Mouse (Mus musculus) T-helper 1 cell (primary cell): ENCODE data around the gene Wnt7b.

ENCODE experiments used
- in situ Hi-C: fragments of 300-600 bp; cut with MboI, MseI; formaldehyde crosslinking; loops from one replicate; pipeline ENCODE4 v1.15.1; 2025; ENCODE audit warnings: high pct_unique_total_duplicates

The Wnt7b gene

DNA sequence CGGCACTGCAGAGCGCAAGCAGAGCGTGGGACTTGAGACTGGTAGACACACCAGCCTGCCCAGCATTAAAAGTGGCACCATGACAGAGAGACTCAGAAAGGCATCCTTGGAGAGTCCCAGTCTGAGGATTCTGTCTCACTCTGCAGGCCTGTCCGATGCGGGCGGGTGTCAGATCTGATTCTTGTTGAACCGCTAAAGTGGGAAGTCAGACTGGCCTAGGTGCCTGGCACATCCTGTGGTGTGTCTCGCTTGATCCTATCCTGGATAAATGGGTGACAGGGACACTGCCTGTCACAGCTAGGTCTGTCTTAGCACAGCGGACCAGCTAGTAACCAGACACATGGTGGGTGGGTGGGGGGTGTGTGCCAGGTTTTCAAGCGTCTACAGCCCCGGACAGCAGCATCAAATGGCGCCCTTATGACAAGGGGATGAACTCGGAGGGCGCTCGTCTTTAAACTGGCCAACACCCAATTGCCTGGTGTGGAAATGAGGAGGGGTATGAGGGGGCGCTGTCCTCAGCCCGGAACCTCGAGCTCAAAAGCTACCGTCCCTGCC, at the start of gene Wnt7b:
Wnt7b (minus strand) TSS at position 118 of the 555 bp plus-strand sequence.
- in situ Hi-C loops: loop anchor here (5.0 kb wide), 3 partner anchors 100 to 320 kb away; no protein-coding TSS in a partner anchor

DNA sequence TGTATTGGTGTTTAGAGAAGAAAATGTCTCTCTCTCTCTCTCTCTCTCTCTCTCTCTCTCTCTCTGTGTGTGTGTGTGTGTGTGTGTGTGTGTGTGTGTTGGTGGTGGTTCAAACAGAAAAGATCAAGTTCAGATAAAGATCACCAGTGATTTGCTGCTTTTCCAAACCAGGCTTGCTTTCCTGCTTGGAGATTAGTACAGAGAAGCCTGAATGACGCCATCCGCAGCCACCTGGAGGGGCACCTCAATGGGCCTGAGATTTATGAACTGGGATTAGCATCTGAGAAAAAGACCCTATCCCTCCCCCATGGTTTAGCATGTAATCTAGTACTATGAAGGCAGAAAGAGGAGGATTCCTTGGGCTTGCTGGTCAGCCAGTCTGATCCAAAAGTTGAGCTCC, 49.3 kb upstream of the Wnt7b start:
- in situ Hi-C loops: loop anchor here (5.0 kb wide), 1 partner anchor 216 kb away; no protein-coding TSS in a partner anchor

DNA sequence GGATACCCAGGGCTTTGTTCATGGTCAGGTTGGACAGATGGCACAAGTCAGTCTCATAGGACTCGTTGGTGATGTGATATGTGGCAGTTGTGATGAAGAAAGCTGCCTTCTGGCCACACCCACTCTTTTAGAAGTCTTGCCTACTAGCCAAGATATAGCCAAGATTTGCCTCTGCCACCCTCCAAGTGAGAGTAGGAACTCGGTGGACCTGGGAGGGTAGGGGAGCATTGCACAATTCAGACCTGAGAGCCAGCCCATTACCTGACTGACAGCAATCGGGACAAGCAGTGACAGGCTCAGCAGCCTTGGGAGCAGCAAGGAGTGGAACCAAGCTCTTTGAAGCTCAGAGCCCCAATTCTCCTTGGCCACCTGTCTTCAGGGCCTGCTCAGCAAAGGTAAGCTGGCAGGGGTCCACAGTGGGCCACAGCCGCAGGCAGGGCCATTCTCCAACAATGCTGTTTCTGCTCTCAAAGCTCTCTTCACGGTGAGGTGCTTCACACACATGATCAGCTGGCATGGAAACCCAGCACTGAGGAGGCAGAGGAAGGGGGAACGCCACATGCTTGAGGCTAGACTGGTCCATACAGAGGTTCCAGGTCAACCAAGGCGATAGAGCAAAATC, 47.8 kb upstream of the Wnt7b start:
- in situ Hi-C loops: loop anchor here (5.0 kb wide), 1 partner anchor 217 kb away; no protein-coding TSS in a partner anchor

DNA sequence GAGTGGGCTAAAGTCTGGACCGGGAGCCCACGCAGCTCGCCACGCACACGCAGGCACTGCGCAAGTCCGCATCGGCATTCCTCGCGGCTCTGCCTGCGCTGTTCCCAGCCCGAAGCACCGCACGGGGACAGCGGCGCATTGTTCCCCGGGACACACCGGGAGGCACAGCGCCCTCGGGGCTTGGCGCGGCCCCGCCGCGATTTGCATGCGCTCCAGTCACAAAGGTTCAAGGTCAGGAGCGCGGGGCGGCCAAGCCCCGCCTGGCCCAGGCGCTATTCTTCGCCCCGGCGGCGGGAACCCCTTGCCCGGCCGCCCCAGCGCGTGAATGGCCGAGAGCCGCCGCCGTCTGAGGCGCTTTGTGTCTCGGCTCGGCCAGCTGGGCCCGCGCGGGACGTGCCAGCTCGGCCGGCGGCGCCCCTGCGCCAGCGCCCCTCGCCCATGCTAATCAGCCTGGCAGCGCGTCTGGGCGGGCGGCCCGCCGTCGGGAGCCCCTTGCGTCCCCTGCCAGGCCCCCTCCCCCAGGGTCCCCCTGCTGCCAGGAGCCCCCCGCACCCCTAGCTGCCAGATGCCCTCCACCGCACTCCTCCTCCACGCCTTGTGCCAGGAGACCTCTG, 43.5 kb upstream of the Wnt7b start:
- in situ Hi-C loops: no loop called here

GRCm38 (mm10) chr15:85622213-85622612, 39.9 kb upstream of the Wnt7b start:
- in situ Hi-C loops: no loop called here

DNA sequence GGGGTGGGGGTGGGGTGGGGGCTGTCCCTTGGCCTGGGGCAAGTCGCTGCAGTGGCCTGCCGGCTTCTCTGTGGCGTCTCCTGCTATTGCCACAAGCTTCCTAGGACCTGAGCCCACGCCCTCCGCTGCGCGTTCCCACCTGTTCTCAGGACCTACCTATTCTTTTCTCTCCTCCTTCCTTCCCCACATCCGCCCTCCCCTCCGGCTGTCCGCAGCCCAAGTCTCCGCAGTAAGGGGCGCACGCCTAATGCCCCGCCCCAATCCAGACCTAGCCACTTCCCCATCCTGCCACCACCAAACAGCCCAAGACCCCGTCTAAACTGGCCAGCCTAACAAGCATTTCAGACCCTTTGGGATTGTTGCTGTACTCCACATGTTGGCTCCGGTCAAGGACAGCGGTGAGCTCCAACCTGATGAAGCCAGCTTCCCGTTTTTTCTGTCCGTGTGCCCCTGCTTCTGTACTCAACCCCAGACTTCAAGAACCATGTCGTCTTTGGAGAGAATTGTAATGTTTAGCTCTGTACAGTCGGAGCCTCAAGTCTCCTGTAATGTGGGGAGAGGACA, 33.3 kb upstream of the Wnt7b start:
- in situ Hi-C loops: no loop called here

DNA sequence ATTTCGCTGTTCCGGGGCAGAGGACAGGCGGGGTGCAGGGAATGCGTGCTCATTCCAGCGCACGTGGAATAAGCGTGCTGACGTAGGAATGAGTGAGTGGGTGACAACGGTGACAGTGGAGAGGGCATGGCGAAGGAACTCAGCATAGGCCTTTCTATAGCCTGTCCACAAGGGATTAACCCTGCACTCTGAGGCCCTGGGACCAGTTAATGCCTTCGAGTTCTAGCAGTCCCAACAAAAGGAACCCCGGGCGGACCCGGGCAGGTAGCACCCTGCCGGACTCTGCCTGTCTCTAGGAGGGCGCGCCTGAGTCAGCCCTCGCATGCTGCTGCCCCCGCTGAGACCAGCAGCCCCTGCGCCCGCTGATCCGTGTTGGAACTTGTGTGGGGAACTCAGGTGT, 32.8 kb upstream of the Wnt7b start:
- in situ Hi-C loops: no loop called here

DNA sequence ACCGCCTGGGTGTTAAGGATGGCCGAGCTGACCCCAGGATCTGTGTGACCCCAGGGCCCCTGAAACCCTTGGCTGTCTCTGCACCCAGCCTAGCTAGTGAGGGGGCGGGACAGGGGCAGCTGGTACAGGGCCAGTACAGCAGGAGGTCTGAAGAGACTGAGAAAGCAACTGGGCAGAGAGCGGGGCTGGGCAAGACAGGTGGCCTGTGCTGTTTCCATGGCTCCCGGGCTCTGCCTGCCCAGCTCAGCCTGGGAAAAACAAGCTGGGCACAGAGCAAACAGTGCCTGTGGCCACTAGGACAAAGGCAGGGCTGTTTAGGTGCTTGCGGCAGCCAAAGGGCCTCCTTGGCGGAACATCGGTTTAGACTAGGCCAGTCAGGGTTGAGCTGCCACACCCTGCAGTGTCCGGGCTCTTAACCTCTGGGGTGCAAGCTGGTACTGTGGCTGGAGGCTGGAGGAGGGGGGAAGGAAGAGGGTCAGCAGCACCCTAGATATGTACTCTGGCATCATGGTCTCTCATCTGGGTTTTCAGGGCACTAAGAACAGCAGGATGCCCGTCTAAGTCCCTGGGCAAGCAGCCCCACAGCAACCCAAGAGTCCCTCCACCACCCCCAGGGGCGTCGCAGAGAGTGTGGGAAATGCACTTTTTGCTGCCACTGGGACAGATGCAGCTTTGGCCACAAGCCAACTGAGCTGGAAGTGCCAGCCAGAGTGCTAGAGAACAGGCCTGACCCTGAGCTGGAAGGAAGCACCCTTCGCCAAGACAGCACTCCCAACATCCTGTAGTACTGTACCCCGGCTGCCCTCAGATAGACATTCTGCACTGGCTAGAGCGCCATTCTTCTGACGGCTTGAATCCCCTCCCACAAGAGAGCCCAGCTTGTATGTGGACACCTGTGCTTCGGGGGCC, 31.3 kb upstream of the Wnt7b start:
- in situ Hi-C loops: loop anchor here (5.0 kb wide), 1 partner anchor 89 kb away; no protein-coding TSS in a partner anchor

DNA sequence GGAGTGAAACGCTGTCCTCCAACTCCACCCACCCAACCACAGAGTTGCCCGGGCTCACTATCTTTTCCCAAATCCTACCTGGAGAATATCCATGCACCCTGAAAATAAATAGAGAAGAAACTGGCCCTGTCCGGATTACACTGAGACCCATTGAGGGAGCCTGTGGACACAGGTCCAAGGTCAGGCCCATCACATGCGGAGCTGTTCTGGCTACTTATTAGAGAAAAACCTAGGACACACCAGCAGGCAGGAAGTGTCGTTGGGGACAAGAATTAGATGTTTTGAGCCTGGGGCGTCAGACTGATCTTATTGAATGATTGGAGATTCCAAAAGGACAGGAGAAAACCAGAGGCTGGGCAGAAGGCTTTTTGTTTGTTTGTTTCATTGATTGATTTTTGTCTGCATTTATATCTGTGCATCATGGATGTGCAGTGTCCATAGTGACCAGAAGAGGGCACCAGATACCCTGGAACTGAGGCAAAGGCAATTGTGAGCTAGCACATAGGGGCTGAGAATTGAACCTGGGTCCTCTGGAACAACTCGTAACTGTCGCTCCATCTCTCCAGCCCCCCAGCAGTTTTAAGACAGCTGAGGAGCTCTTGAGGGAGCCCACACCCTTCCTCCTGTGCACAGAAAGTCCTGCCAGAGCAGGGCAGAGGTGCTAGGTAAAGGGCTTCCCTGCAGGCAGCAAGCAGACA, 30.5 kb upstream of the Wnt7b start:
- in situ Hi-C loops: loop anchor here (5.0 kb wide), 1 partner anchor 89 kb away; no protein-coding TSS in a partner anchor

- in situ Hi-C loops: loop anchor here (5.0 kb wide), 1 partner anchor 90 kb away; no protein-coding TSS in a partner anchor
Observed at GRCm38 (mm10) chr15:85611701-85612520, 29.6 kb upstream of the Wnt7b start.

- in situ Hi-C loops: loop anchor here (5.0 kb wide), 1 partner anchor 92 kb away; no protein-coding TSS in a partner anchor
Observed at GRCm38 (mm10) chr15:85610618-85611218, 28.4 kb upstream of the Wnt7b start.

DNA sequence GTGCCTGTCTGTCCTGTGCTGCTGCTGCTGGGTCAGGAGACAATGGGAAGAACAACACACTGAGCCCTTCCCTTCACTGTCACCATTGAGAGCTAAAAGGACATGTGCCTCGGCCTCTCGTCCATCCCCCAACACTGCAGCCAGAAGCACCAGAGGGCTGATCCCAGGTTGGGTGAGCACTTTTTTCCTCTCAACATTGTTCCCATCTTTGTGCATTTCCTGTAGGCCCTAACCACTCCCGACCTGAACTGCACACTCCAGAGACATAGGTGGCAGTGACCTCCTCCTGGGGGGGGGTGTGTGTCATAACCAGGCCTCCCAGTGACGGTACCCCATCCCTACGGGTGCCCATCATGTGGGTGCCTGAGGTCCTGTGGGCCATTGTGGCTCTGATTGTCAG, 27.8 kb upstream of the Wnt7b start:
- in situ Hi-C loops: loop anchor here (5.0 kb wide), 1 partner anchor 92 kb away; no protein-coding TSS in a partner anchor

DNA sequence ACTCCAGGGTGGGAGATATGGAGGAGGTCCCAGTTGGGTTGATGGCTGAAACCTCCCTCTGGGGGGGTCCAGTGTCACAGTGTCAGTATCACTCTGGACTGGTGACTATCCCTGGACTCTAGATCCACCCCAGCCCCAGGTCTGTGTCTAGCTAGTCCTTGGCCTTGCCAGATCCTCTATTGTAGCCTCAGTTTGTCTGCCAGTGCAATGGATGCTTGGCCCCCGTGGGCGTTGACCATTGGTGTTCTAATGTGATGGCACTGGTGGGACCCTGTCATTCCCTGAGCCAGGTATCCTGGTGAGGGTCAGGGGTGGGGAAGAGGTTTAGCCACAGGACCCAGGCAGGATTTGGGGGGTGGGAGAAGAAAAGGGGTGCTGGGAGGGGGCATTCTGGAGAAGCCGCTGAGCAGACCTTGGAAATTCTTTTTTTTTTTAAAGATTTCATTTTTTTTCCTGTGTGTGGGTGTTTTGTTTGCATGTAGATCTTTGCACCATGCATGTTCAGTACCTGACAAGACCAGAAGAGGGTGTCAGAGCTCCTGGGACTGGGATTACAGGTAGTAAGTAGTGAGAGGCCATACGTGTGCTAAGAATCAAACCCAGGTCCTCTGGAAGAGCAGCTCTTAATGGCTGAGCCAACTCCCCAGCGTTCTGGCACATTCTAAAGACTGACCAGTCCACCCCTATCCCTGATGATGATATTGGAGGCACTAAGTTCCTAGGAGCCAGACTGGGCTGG, 27.2 kb upstream of the Wnt7b start:
- in situ Hi-C loops: loop anchor here (5.0 kb wide), 1 partner anchor 93 kb away; no protein-coding TSS in a partner anchor

GRCm38 (mm10) chr15:85605962-85606610, 23.8 kb upstream of the Wnt7b start:
- in situ Hi-C loops: no loop called here

GRCm38 (mm10) chr15:85604938-85605337, 22.7 kb upstream of the Wnt7b start:
- in situ Hi-C loops: no loop called here

DNA sequence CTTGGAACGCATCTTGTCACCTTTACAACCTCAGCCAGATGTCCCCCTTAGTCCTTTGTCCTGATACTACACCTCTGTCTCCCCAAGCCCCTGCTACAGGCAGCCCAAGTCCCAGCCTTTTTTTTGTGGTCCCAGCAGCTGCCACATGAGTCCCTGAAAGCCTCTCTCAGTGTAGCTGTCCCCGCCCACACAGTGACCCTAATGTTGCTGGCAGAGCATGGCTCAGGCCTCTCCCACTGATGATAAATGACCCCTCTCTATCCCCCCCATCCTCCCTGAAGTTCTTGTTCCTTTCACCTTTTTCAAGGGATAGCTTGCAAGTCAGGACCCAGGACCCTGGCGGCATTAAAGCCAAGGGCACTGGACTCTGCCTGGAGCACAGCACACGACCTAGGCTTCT, 22.2 kb upstream of the Wnt7b start:
- in situ Hi-C loops: no loop called here

- in situ Hi-C loops: no loop called here
Observed at GRCm38 (mm10) chr15:85603422-85603821, 21.1 kb upstream of the Wnt7b start.

GRCm38 (mm10) chr15:85602733-85603132, 20.5 kb upstream of the Wnt7b start:
- in situ Hi-C loops: no loop called here
